Mouse (Mus musculus) liver, embryonic 14.5 days (tissue): Measurements from ENCODE around the gene Itih4.

Experiments
- CTCF ChIP-seq: IDR thresholded peaks from 2 replicates; pipeline ENCODE4 v1.5.1; 2016; ENCODE audit warnings: antibody characterized with exemption, low read depth, control low read depth
- EP300 ChIP-seq: IDR thresholded peaks from 2 replicates; pipeline ENCODE4 v1.6.1; 2016; ENCODE audit warnings: antibody characterized with exemption, low read depth

DNA sequence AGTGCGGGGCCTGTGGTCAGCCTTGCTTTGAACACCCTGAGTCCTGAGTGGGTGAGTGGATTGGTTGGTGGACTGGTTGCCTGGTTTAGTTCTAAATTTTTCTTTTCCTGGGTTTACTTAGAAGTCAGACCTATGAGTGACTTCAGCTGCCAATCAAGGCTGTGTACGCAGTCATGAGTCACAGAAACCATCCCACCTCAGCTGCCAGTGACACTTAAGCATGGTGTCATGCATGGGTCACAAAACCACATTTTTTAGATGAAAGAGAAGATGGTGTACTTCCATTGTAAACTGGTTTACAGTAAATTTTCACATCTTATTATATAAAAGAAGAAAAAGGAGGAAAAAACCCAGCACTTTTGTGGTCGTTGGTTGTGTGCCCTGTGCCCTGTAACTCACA is 8.4 kb upstream of the Itih4 start:
- TF ChIP-seq EP300, result no peak
- no peak for TF ChIP-seq CTCF
